Mouse (Mus musculus) cerebellum, adult 11-12 months (tissue): ENCODE data around the gene Ctdspl.
A peak's percentile ranks its signal among the peaks of the same experiment; 100 is the strongest.

ENCODE experiments used
- DNase-seq: peaks from one replicate; pipeline ENCODE4 v3.0.0; 2022

The Ctdspl gene

GRCm38 (mm10) chr9:118991750-118992585 lies 65.7 kb downstream of the Ctdspl start:
- no peak for DNase-seq

DNA sequence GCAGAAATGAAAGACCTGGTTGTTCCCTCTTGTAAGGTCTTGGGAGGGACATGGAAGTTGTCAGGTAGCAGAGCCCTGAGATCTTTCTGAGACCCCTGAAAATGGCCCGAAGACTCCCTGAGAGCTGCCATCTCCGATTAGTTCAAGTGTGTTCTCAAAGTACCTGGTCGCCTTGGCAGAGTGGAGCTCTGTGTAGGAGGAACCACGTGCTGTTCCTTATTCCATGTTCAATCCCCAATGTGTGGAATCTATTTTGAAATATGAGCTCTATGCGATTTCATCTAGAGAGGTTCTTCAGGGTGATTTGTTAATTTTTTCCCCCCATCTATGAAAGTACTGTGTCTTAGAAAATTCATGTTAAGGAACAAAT lies 66.3 kb downstream of the Ctdspl start:
- no peak for DNase-seq

- no peak for DNase-seq
These were observed 68.4 kb downstream of the Ctdspl start for GRCm38 (mm10) chr9:118994524-118995227.

DNA sequence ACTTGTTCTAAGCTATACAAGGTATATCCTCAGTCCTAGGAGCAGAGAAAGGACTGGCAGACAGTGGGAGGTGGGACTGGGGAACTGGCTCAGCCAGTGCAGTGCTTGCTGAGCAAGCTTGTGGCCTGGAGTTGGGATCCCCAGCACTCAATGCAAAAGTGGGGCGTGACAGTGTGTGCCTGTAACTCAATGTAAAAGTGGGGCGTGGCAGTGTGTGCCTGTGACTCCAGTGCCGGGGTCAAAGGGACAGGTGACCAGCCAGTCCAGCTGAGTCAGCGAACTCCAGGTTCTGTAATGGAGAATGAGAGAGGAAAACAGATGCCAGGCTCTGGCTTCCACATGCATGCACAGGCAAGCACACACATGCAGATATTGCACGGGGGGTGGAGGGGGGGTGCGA lies 69.3 kb downstream of the Ctdspl start:
- no peak for DNase-seq

DNA sequence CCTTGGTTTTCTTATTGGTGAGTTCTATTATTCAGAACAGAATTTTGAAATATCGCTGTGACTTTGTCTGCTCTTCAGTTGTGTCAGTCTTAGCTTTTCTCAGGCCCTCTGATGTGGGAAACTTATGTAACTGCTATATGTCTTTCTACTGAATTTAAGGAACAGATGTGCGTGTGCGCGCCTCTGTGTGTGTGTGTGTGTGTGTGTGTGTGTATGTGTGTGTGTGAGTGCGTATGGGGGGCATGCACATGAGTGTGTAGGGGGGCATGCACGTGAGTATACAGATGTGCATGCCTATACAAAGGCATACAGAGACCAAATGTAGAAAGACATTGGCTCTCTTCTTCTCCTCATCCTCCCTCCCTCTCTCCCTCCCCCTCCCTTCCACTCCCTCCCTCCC lies 71.0 kb downstream of the Ctdspl start:
- no peak for DNase-seq

DNA sequence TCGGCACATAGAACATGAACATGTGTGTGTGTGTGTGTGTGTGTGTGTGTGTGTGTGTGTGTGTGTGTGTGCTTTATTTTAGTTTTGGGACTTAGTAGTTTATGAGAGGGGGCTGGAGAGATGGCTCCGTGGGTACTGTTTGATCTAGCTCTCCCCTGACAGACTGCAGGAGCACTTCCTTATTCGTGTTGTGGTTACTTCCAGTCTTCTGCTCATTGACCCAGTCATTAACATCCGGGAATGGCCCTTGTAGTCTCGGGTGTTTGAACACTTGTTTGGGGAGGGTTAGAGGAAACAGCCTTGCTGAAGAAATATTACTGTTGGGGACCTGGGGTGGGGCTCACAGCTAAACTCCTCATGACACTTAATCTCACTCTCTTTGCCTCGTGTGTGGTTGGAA lies 73.9 kb downstream of the Ctdspl start:
- no peak for DNase-seq

DNA sequence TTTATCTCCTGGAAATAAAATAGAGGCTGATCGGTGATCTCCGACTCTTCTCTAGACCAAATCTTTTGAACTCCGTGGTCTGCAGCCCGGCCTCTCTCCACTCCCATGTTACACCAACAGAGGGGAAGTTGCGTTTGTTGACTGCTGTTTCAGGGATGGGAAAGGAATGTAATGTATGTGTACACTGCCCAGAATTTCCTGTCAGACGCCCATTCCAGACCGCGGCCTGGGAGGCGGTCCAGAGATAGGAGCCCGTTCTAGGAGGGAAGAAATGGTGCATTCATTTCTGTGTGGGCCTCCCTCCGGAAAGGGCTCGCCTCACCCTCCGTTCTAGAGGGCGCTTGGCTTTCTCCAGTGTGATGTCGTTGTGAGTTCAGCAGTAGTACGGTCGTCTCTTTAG lies 76.0 kb downstream of the Ctdspl start:
- DNase-seq, result no peak

DNA sequence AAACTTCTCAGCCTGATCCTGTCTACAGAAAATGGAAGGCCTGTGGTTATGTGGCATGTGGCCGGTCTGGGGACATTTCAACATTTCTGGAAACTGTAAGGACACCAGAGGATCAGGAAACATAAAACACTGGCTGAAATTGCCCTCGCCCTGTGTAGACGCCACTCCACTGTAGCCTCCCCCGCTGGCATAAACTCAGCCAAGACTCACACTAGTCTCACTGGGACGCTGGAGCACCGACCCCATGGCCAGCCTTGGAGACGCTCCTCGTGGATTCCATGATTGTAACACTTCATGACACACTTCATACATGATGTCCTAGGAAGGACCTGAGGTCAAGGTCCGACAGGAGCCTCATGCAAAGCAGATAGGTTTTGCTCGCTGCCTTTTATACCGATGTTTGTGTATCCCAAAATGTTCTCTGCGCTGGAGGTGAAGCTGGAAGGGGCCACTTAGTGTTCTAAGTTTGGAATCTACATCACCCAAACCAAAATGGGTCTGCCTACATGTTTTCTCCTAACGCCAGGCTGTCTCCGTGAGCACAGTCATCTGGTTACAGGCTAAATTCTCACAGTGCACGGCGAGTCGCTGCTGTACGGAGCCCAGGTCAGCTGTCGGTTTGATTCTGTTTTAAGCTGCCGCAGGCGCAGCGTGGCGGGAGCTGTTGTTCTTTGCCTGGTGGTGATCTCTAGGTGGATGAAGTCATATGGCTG lies 77.9 kb downstream of the Ctdspl start:
- DNase-seq, result no peak

DNA sequence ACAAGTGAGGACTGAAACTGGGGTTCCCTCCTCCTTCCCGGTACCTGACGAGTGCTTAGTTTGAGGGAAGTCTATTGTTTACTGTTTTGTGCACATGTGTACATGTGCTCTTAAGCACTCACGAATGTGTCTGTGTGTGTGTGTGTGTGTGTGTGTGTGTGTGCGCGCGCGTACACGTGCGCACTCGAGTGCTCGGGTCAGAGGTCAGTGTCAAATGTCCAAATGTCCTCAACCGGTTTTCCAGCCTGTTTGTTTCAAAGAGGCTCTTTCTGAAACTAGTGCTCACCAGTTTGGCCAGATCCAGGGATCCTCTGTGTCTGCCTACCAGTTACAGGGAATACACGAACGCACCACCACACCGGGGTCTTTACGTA lies 78.4 kb downstream of the Ctdspl start:
- no peak for DNase-seq

GRCm38 (mm10) chr9:119005303-119006029 lies 79.2 kb downstream of the Ctdspl start:
- no peak for DNase-seq

DNA sequence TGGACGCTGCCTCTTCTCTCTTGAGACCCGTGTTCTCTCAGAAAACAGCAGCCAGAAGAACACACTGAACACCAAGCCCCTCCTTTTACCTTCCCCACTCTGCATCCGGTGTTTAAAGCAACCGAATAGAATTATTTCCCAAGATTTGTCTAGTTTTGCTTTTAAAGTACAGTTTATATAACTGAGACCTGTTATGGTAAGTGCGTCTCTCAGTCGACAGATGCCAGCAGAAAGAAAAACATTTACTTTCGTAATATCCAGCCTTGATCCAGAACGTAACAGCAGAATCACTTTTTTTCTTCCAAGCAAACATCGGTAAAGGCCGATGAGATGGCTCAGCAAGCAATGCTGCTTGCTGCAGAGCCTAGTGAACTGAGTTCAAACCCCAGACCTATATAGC lies 81.0 kb downstream of the Ctdspl start:
- DNase-seq, result no peak

- no peak for DNase-seq
These were observed 82.6 kb downstream of the Ctdspl start for GRCm38 (mm10) chr9:119008871-119009270.

DNA sequence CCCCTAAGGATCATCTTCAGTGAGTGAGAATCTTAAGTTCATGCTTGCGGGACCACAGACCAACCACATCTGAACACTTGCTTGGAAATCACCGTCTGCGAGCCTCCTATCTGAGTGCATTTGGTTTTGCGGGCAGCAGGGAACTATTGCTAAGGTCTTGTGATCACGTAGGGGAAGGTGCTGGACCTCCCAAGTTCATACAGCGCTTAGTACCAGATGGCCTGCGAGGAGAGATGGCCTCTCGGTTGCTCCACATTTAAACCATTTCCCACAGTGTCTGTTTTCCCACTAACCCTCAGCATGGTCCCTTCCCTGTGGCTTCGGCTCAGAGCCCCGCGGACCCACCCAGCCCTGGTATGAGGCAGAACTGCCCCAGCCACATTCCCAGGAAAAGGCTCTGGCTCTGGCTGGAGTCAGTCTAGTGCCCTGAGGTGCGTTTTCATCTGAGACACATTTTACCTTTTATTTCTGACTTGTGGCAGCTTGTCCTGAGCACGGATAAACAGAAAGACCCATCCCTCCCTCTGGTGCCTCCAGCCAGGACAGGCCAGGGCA lies 84.0 kb downstream of the Ctdspl start:
- no peak for DNase-seq

DNA sequence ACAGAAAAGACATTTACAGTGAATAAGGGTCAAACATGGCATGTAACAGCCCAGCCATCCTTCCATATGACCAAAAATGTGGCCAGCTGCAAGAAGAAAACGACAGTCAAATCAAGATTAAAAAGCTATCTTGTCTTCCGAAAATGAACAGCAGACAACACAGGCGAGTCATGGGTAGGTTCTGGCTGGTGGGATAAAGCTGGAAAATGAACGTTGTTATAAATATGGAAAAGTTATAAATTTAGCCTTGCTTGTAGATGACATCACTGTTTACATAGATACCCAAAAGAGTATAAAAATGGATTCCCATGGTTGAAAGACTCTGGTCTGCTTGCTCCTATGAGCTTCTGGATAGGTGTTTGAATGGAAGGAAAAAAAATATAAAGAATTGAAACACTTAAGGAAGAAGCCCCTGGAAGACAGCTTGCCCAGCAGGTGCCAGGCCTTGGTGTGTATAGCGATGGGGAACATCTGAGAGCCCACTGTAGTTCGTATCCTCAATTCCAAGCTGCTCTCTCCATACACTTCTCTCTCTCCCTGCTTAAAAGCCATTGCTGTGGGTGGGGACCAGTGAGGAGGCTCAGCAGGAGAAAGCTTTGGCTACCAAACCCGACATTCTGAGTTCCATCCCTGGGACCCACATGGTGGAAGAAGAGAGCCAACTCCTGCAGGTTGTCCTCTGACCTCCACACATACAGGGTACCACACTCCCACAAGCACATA lies 90.7 kb downstream of the Ctdspl start:
- no peak for DNase-seq

- no peak for DNase-seq
These were observed 95.5 kb downstream of the Ctdspl start for GRCm38 (mm10) chr9:119021731-119022130.

DNA sequence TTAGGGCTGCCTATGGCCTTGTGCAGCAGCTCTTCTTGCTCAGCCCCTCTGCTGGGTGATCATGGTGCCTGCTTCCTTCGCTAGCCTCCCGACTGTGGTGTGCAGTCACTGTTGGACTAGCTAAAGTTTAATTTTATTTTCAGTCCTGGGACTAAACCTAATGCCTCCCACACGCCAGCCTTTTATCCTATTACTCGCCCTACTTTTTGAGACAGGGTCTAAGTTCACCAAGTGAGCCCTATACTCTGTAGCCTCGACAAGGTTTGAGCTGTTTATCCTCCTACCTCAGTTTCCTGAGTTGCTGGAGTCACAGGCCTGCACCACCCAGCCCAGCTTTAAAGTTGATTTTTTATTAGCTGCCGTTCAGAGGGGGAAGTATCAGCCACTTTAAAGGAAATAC lies 99.0 kb downstream of the Ctdspl start:
- DNase-seq, result no peak

- DNase-seq, result no peak
These were observed 99.6 kb downstream of the Ctdspl start for GRCm38 (mm10) chr9:119025832-119026331.

DNA sequence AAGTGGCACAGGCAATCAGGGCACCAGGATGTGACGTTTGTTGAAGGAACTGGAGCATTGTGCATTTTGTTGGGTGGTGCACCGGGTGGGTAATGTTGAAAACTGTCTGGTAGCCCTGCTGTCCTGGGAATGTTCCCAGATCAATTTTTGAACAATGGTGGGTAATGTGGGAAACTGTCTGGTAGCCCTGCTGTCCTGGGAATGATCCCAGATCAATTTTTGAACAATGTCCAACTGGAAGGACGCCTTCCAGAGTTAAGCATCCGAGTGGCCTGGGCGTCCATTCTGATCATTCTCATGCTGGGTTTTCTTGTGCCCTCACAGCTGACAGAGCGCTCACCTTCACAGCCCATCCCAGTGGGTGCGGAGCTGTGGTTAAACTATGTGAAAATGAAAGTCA lies 101.1 kb downstream of the Ctdspl start:
- DNase-seq, result no peak

GRCm38 (mm10) chr9:119028226-119029195 lies 102.3 kb downstream of the Ctdspl start:
- no peak for DNase-seq

DNA sequence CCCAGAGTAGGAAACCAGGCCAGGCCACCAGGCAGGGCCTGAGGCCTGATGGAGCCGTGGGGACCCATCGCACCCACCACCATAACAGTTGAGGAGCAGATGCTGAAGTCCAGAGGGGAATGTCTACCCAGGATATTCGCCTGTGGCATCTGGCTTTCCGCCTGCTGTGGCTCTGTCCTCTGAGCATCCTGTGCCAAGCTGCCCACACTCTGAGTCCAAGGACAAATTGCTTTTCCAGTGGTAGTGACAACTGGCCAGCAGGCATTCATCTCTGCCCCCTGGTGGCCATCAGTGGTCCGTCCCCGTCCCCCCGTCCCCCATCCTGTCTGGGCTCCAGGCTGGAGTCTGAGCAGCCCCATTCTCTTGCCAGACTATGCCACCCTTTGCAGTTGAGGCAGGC lies 103.3 kb downstream of the Ctdspl start:
- DNase-seq, result peak; percentile 10

GRCm38 (mm10) chr9:119031038-119031437 lies 104.8 kb downstream of the Ctdspl start:
- no peak for DNase-seq
